Mouse (Mus musculus) G1E (cell line): ENCODE results near the gene Blm.

Experiments
- CTCF ChIP-seq: IDR thresholded peaks from 2 replicates; pipeline ENCODE4 v1.5.1; 2012; ENCODE audit warnings: low read depth, low read length, inconsistent platforms, mixed read lengths
- GATA1 ChIP-seq: IDR thresholded peaks from 2 replicates; pipeline ENCODE4 v1.6.1; 2012; ENCODE audit warnings: borderline replicate concordance, low read length, inconsistent platforms, mixed read lengths
- GATA2 ChIP-seq: IDR thresholded peaks from 2 replicates; pipeline ENCODE4 v1.6.1; 2012; ENCODE audit warnings: low read depth, low read length, inconsistent platforms, borderline replicate concordance
- POLR2AphosphoS5 ChIP-seq: IDR thresholded peaks from 2 replicates; pipeline ENCODE4 v1.6.1; 2012; ENCODE audit warnings: low read depth, low read length, inconsistent platforms; ENCODE audit not compliant: insufficient replicate concordance
- TAL1 ChIP-seq: conservative IDR thresholded peaks from 2 replicates; pipeline ENCODE4 v1.6.1; 2012; ENCODE audit warnings: low read depth, low read length, inconsistent platforms, mixed read lengths

GRCm38 (mm10) chr7:80406186-80406585 lies 128.7 kb downstream of the Blm start:
- TF ChIP-seq CTCF = no peak
- TF ChIP-seq POLR2AphosphoS5 = no peak
- no peak for TF ChIP-seq GATA1
- TF ChIP-seq TAL1 = no peak
- TF ChIP-seq GATA2 = no peak
